Mouse (Mus musculus) heart, embryonic 15.5 days (tissue): Measurements from ENCODE around the gene Elk3. TPM values are rescaled to one million over a fixed set of nuclear protein-coding genes. Genes with fewer than 3 reads are reported as not detected.
A peak's percentile ranks its signal among the peaks of the same experiment; 100 is the strongest.

ENCODE experiments used
- ATAC-seq: fragments of 200-750 bp; cut with Nextera tagmentation; replicated peaks from 2 replicates; pipeline ENCODE4 v1.8.0; 2017; ENCODE audit warnings: low read depth, moderate TSS enrichment; ENCODE audit not compliant: insufficient number of reproducible peaks, insufficient read depth, low FRiP score
- H3K27ac ChIP-seq: fragments of 300-500 bp; sonication (generic); 2 replicates; pipeline ENCODE4 v1.5.1; 2015; ENCODE audit warnings: mild to moderate bottlenecking, inconsistent platforms
- H3K27me3 ChIP-seq: fragments of 300-500 bp; sonication (generic); 2 replicates; pipeline ENCODE4 v1.6.1; 2015; ENCODE audit warnings: inconsistent platforms
- H3K36me3 ChIP-seq: fragments of 300-500 bp; sonication (generic); 2 replicates; pipeline ENCODE4 v1.6.1; 2015; ENCODE audit warnings: mild to moderate bottlenecking, inconsistent platforms
- H3K4me1 ChIP-seq: fragments of 300-500 bp; sonication (generic); replicated peaks from 2 replicates; pipeline ENCODE4 v1.6.1; 2015; ENCODE audit warnings: inconsistent platforms
- H3K4me2 ChIP-seq: fragments of 300-500 bp; sonication (generic); 2 replicates; pipeline ENCODE4 v1.6.1; 2015; ENCODE audit warnings: inconsistent platforms, mild to moderate bottlenecking, moderate library complexity
- H3K4me3 ChIP-seq: fragments of 300-500 bp; sonication (generic); 2 replicates; pipeline ENCODE4 v1.5.1; 2015; ENCODE audit warnings: mild to moderate bottlenecking, inconsistent platforms
- H3K9ac ChIP-seq: fragments of 300-500 bp; sonication (generic); 2 replicates; pipeline ENCODE4 v1.6.1; 2015; ENCODE audit warnings: mild to moderate bottlenecking, inconsistent platforms
- H3K9me3 ChIP-seq: fragments of 300-500 bp; sonication (generic); replicated peaks from 2 replicates; pipeline ENCODE4 v1.6.1; 2016; ENCODE audit warnings: inconsistent platforms
- WGBS: fragments of 180-500 bp; shearing (Covaris S2); methylation state at CpG from one replicate; pipeline ENCODE4 v1.1.7; 2015; ENCODE audit warnings: mixed read lengths; 5-methylcytosine and 5-hydroxymethylcytosine counted together
- polyA plus RNA-seq: library from polyadenylated mRNA; unstranded; fragments of >200 nt; fragmentation: Nextera tagmentation; extraction: Ambion mirVana; gene quantifications from 2 replicates; pipeline ENCODE4 v1.2.1, GENCODE M21; 2015

The Elk3 gene
- polyA plus RNA-seq, 1 experiment from 2014 or later = 31.7 TPM

GRCm38 (mm10) chr10:93309934-93310621 is 857 bp downstream of the Elk3 start:
- no peak; the same call in 1 of the 2 replicates for ATAC-seq
- peak overlapping the region; percentile 85 for H3K9ac ChIP-seq
- under 1% methylated on average over 43 of the region's 43 CpGs for WGBS
- peak overlapping the region; percentile 98 for H3K4me2 ChIP-seq
- H3K9me3 ChIP-seq = no peaks in the 10 kb centered on the region
- H3K4me1 ChIP-seq = peaks cover 10% of the 10 kb centered on the region; the same call in 1 of the 2 replicates
- H3K36me3 ChIP-seq = no peaks in the 10 kb centered on the region
- peak overlapping the region; percentile 93 for H3K27ac ChIP-seq
- H3K4me3 ChIP-seq = peak overlapping the region; percentile 83
- no peaks in the 10 kb centered on the region for H3K27me3 ChIP-seq

DNA sequence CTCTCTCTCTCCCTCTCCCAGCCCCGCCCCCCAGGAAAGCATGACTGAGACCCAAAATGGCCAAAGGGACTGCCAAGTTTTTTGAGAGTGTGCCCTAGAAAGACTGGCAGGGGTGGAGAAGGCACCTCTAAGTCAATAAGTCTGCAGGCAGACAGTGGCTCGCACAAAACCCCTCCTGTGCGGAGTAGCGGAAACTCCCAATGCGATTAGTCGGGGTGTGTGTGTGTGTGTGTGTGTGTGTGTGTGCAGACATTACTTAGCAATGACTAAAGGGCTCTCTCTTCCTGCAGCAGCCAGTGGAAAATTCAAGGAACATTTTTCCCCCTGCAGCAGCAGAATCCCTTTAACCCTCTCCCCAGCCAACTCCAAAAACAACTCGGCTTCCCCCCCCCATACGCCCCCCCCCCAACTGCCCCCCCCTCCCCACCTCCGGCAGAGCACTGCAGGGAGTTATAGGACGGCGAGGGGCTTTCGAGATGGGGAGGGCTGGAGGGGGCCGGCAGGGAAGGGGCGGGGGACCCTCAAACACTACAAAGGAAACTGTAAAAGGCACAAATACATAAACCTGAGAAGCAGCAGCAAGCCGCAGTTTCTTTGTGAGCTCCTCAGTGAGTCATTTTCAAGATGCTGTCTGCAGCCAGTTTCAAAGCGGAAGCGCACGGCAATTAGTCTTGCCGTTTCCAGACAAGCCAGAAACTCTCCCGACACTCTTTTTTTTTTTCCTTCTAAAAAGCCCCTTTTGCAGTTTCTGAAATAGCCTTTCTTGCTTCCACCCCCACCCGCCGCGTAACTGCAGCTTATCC is 1.6 kb downstream of the Elk3 start:
- Histone ChIP-seq H3K4me3 (peak overlapping the region; percentile 83), H3K27ac (peak overlapping the region; percentile 93), H3K9ac (peak overlapping the region; percentile 85), H3K36me3 (no peaks in the 10 kb centered on the region), H3K4me2 (peak overlapping the region; percentile 98), H3K4me1 (peaks cover 10% of the 10 kb centered on the region; the same call in 1 of the 2 replicates), H3K9me3 (no peaks in the 10 kb centered on the region), H3K27me3 (no peaks in the 10 kb centered on the region)
- peak; percentile 60 for ATAC-seq
- 0% methylated on average over 23 of the region's 23 CpGs for WGBS

DNA sequence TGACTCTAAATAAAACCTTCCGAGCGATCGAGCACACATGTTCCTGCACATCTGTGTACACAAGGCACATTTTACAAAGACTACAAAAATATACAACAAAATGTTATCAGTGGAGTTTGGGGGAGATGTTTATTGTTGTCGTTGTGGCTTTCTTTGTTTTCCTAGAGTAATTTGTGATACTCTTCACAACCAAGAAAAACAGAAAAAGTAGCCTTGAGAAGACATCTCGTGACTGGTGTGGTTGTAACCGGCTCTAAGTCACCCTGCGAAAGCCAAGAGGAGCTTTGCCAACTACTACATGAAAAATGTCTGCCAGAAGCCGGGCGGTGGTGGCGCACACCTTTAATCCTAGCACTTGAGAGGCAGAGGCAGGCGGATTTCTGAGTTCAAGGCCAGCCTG is 4.6 kb downstream of the Elk3 start:
- Histone ChIP-seq H3K27me3 (no peaks in the 10 kb centered on the region), H3K4me2 (peak overlapping the region; percentile 98), H3K4me1 (peaks cover 11% of the 10 kb centered on the region; the same call in 1 of the 2 replicates), H3K36me3 (no peaks in the 10 kb centered on the region), H3K4me3 (no peak overlapping the region), H3K27ac (peak overlapping the region; percentile 48; the same call in 1 of the 2 replicates), H3K9ac (no peak overlapping the region), H3K9me3 (no peaks in the 10 kb centered on the region)
- 70% methylated on average over 11 of the region's 11 CpGs for WGBS
- ATAC-seq = no peak

- H3K4me2 ChIP-seq = peak overlapping the region; percentile 98
- H3K9ac ChIP-seq = peak overlapping the region; percentile 6; the same call in 1 of the 2 replicates
- no peaks in the 10 kb centered on the region for H3K27me3 ChIP-seq
- H3K4me1 ChIP-seq = peaks cover 8% of the 10 kb centered on the region; the same call in 1 of the 2 replicates
- no peak overlapping the region for H3K4me3 ChIP-seq
- H3K36me3 ChIP-seq = no peaks in the 10 kb centered on the region
- WGBS = 54% methylated on average over 6 of the region's 6 CpGs
- no peak for ATAC-seq
- H3K27ac ChIP-seq = peak overlapping the region; percentile 48
- H3K9me3 ChIP-seq = no peaks in the 10 kb centered on the region
These were observed 5.0 kb downstream of the Elk3 start for GRCm38 (mm10) chr10:93305946-93306345.

GRCm38 (mm10) chr10:93303231-93303630 is 7.7 kb downstream of the Elk3 start:
- H3K9me3 ChIP-seq = no peaks in the 10 kb centered on the region
- H3K4me2 ChIP-seq = peak overlapping the region; percentile 23
- no peaks in the 10 kb centered on the region for H3K27me3 ChIP-seq
- peaks cover 16% of the 10 kb centered on the region; the same call in 1 of the 2 replicates for H3K4me1 ChIP-seq
- H3K27ac ChIP-seq = peak overlapping the region; percentile 46; the same call in 1 of the 2 replicates
- no peak overlapping the region for H3K4me3 ChIP-seq
- H3K9ac ChIP-seq = no peak overlapping the region
- no peaks in the 10 kb centered on the region for H3K36me3 ChIP-seq
- 68% methylated on average over 4 of the region's 4 CpGs for WGBS
- ATAC-seq = no peak

DNA sequence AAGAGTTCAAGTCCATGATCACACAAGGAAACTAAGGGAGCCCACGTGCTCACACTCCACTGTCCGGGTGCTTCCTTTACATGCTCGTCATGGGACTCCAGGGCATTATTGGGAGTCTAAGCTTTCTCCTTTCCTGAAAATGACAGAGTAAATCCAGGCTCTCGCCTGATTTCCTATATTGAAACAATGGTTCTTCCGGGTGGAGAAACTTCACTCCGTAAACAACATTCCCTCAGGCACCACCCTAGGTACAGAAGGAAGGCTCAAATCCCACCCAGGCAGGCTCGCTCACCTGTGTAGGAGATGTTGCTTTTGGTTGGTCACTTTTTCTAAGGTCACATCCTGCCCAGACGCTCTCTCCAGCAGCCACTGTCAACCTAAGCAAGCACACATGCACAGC is 9.1 kb downstream of the Elk3 start:
- H3K9ac ChIP-seq = no peak overlapping the region
- H3K4me2 ChIP-seq = no peak overlapping the region
- no peak overlapping the region for H3K4me3 ChIP-seq
- 66% methylated on average over 8 of the region's 8 CpGs for WGBS
- peaks cover 20% of the 10 kb centered on the region; the same call in 1 of the 2 replicates for H3K4me1 ChIP-seq
- no peaks in the 10 kb centered on the region for H3K36me3 ChIP-seq
- no peak for ATAC-seq
- H3K27me3 ChIP-seq = no peaks in the 10 kb centered on the region
- peak overlapping the region; percentile 55 for H3K27ac ChIP-seq
- no peaks in the 10 kb centered on the region for H3K9me3 ChIP-seq

- Histone ChIP-seq H3K9ac (no peak overlapping the region), H3K4me1 (peaks cover 39% of the 10 kb centered on the region), H3K9me3 (no peaks in the 10 kb centered on the region), H3K4me3 (no peak overlapping the region), H3K27ac (peak overlapping the region; percentile 81), H3K4me2 (peak overlapping the region; percentile 6; the same call in 1 of the 2 replicates), H3K27me3 (no peaks in the 10 kb centered on the region), H3K36me3 (no peaks in the 10 kb centered on the region)
- ATAC-seq = peak; percentile 48
- WGBS = 51% methylated on average over 7 of the region's 7 CpGs
These were observed 12.7 kb downstream of the Elk3 start for GRCm38 (mm10) chr10:93298208-93298607.

GRCm38 (mm10) chr10:93297774-93298173 is 13.2 kb downstream of the Elk3 start:
- WGBS = 25% methylated on average over 5 of the region's 5 CpGs
- peak overlapping the region; percentile 81 for H3K27ac ChIP-seq

GRCm38 (mm10) chr10:93294547-93295219 is 16.3 kb downstream of the Elk3 start:
- no peaks in the 10 kb centered on the region for H3K27me3 ChIP-seq
- H3K4me2 ChIP-seq = peak overlapping the region; percentile 39
- peaks cover 43% of the 10 kb centered on the region for H3K4me1 ChIP-seq
- H3K9me3 ChIP-seq = no peaks in the 10 kb centered on the region
- no peak overlapping the region for H3K9ac ChIP-seq
- H3K36me3 ChIP-seq = no peaks in the 10 kb centered on the region
- H3K4me3 ChIP-seq = no peak overlapping the region
- peak; percentile 45; the same call in 1 of the 2 replicates for ATAC-seq
- 40% methylated on average over 20 of the region's 20 CpGs for WGBS
- H3K27ac ChIP-seq = peak overlapping the region; percentile 55

More at GRCm38 (mm10) chr10:93297774-93298173, 13.2 kb downstream of the Elk3 start:
- Histone ChIP-seq H3K9me3 (no peaks in the 10 kb centered on the region), H3K27me3 (no peaks in the 10 kb centered on the region), H3K9ac (no peak overlapping the region), H3K4me3 (no peak overlapping the region), H3K36me3 (no peaks in the 10 kb centered on the region), H3K4me2 (no peak overlapping the region), H3K4me1 (peaks cover 37% of the 10 kb centered on the region)
- peak; percentile 62 for ATAC-seq

GRCm38 (mm10) chr10:93293621-93294020 is 17.3 kb downstream of the Elk3 start:
- peak overlapping the region; percentile 55; the same call in 1 of the 2 replicates for H3K27ac ChIP-seq
- WGBS = 53% methylated on average over 7 of the region's 7 CpGs
- no peaks in the 10 kb centered on the region for H3K9me3 ChIP-seq
- H3K9ac ChIP-seq = no peak overlapping the region
- H3K36me3 ChIP-seq = no peaks in the 10 kb centered on the region
- H3K4me1 ChIP-seq = peaks cover 48% of the 10 kb centered on the region
- no peaks in the 10 kb centered on the region for H3K27me3 ChIP-seq
- no peak overlapping the region for H3K4me3 ChIP-seq
- ATAC-seq = no peak
- no peak overlapping the region for H3K4me2 ChIP-seq

- H3K4me1 ChIP-seq = peaks cover 58% of the 10 kb centered on the region
- H3K27me3 ChIP-seq = no peaks in the 10 kb centered on the region
- no peak for ATAC-seq
- H3K9ac ChIP-seq = no peak overlapping the region
- no peaks in the 10 kb centered on the region for H3K36me3 ChIP-seq
- H3K4me2 ChIP-seq = peak overlapping the region; percentile 38
- H3K27ac ChIP-seq = peak overlapping the region; percentile 60
- H3K9me3 ChIP-seq = no peaks in the 10 kb centered on the region
- WGBS = 7% methylated on average over 6 of the region's 6 CpGs
- H3K4me3 ChIP-seq = peak overlapping the region; percentile 15; the same call in 1 of the 2 replicates
These were observed 19.1 kb downstream of the Elk3 start for GRCm38 (mm10) chr10:93291843-93292242.
